Mouse (Mus musculus) urinary bladder, postnatal 10 days (tissue): ENCODE results near the gene Fhl3.

Source experiments
- DNase-seq: peaks from one replicate; pipeline ENCODE4 v3.0.0; 2022; ENCODE audit warnings: low spot score

Fhl3 gene

GRCm38 (mm10) chr4:124700248-124700971 lies at the start of gene Fhl3:
Gene Fhl3, plus strand, starts transcription at chr4:124700701.
- no peak for DNase-seq

DNA sequence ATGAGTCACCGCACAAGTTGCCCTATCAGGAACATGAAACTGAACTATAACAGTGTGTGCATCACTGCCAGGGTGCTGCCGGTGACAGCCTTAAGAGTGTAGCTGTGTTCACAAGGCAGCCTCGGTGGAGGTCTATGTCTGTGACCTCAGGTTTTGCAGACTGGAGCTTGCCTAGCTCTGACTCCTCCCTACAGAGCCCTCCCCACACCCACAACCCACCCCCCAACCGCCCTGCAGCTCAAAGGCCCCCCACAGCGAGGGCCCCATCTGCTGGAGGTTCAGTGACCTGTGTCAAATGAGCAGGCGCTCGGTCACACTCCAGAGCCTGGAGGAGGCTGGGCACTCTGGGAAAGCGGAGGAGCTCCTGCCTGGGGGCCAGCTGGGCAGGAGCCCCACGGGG lies 47.6 kb upstream of the Fhl3 start:
- DNase-seq: no peak

GRCm38 (mm10) chr4:124656518-124656853 lies 44.0 kb upstream of the Fhl3 start, which contains the start of gene Pou3f1:
Gene Pou3f1, plus strand, starts transcription at chr4:124656807.
- DNase-seq: no peak

GRCm38 (mm10) chr4:124656854-124657650 lies 43.4 kb upstream of the Fhl3 start:
- DNase-seq: no peak

GRCm38 (mm10) chr4:124657781-124658180 lies 42.7 kb upstream of the Fhl3 start:
- DNase-seq: no peak

- DNase-seq: no peak
Measured at GRCm38 (mm10) chr4:124658412-124658851, 42.1 kb upstream of the Fhl3 start.

DNA sequence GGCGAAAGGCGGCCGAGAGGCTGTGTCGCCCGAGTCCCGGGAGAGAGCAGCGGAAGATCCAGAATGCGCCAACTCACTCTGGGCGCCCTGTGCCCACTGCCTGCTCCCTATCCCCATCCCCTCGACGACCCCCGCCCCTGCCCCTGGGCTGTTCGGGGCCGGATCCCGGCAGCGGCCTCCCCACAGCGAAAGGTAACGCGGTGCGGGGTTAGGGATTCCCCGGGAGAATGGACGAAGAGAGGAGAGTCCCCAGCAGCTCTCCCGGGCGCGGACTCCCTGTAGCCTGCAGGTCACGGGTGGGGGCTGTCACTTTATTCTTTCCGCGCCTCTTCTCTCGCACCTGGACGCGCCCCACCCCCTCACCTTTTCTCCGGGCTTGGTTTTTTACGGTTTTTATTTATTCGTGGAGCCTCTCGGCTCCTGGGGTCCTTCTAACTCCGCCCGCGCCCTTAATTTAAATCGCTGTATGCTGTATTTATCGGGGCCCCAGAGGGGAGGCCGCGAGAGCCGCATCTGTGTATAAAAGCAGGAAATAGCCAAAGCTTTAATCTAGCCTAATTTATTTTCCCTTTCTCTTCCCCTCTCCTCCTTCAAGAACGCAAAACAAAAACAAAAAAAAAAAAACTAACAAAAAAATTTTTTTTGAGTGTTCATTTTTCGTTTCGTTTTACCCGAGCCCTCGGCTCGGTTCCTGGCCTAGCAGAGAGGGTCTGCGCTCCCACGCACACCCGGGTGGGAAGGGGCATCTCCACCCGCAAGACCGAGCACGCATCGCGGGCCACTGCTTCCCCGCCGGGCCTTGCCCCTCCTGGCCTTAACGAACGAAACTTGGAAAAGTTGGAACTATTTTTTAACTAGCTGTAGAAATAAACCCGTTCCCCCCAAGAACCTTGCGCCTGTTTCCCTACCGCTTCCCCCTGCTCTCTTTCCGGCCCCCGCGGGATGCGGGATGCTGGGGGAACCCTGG lies 41.0 kb upstream of the Fhl3 start:
- DNase-seq: no peak

GRCm38 (mm10) chr4:124660603-124661002 lies 39.9 kb upstream of the Fhl3 start:
- no peak for DNase-seq

- DNase-seq: no peak
Measured at GRCm38 (mm10) chr4:124663034-124663433, 37.5 kb upstream of the Fhl3 start.

DNA sequence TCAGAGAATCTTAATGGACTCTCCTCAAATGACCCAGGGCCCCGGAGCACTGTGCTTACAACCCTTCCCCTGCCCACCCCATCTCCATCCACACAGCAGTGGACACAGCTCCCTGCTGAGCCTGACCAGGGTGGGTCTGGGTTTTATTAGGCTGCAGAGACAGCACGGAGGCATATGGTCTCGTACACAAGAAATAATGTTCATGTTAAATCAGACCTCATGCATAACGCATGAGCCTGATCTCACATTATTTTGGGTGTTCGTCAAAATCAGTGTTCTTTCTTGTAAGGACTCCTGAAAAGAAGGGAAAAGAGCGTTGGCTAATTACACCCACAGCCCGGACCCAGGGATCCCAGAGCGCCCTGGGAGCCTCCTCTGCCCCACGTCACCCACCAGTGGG lies 36.3 kb upstream of the Fhl3 start:
- DNase-seq: no peak

GRCm38 (mm10) chr4:124664604-124665003 lies 35.9 kb upstream of the Fhl3 start:
- no peak for DNase-seq

- DNase-seq: no peak
Measured at GRCm38 (mm10) chr4:124667476-124668033, 32.9 kb upstream of the Fhl3 start.

- no peak for DNase-seq
Measured at GRCm38 (mm10) chr4:124668078-124668477, 32.4 kb upstream of the Fhl3 start.

- DNase-seq: no peak
Measured at GRCm38 (mm10) chr4:124670232-124670631, 30.3 kb upstream of the Fhl3 start.

DNA sequence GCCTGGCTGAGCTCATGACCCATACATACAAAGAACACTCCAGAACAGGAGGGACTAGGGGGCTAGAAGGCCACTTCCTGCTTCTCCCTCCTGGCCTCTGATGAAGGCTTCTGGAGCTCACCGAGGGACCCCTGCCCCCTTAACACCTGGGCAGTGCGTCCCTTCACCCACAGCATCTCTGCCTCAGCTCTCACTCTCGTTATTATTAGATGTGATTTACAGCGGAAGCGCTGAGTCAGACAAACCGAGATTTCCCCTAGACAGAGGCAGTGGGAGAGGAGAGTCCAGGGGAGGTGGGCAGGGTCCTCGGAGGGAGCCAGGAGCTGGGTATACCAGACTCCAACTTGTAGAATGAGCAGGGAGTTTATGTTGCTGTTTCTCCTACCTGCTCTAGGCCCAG lies 28.9 kb upstream of the Fhl3 start:
- no peak for DNase-seq

DNA sequence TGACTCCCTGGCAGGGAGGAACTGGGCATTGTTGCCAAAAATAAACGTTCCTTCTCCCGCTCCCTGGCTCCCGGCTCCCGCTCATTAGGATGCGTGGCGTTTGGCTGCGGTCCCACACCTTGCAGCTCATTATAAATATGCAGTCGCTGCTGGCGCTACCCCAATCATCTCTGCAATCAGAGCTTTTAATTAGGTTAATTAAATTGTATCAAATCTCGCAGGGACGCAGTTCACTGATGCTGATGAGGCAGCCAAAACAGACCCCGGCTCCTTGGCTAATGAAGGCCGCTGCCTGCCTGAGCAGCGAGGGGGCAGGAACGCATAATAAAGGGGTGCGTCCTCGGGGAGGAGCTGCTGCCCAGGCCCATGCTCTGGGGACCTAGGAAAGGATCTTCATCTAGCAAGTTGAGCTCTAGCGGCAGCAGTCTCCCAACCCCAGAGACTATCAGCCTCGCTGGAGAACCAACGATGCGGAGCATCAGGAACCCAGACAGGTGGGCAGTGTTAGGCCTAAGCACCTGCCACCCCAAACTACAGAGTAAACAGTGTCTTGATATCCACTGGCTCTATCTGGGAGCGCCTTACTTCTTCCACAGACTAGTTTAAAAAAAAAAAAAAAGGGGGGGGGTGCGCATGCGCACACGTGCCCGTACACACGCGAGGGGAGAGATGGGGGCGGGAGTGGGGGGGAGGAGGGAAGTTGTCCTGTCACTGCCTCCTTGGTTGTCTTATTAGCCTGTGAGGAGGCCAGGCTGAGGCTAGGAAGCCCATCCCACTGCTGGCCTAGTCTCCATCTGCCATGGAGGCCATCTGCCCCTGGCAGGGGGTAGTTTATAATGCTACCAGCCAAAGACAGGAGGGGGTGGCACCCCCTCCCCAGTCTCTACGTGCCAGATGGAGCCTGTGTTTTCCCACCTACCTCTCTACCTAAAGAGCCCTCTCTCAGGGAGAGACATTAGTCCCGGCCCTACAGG lies 27.9 kb upstream of the Fhl3 start:
- DNase-seq: no peak

DNA sequence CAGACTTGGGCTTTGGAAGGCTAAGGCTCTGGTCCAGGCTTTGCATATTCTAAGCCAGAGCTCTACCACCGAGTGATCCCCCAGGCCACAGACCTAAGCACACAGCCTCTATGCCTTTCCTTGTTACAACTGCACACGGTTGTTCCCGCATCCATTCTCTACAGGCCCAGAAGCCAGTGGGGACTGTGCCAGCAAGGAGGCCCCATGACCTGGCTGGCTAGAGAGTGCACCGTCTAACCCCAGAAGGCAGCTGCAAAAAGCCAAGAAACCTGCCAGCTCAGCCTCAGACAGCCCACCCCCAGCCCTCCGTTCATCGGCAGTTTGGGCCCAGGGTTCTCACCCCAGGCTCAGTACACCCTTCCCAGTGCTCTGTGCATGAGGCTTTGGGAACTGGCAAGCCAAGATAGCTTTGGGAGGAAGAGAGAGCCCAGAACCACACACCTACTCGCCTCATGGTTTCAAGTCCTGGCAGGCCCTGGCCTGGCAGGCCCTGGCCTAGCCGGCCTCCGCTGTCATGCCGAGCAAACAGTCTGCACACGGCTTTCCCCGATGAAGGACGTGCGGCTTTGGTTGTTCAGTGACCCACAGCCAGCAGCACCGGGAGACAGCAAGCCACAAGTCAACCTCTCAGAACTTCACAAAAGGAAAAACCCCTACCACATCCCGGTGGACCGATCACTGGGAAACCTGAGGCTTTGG lies 26.0 kb upstream of the Fhl3 start:
- DNase-seq: no peak

- no peak for DNase-seq
Measured at GRCm38 (mm10) chr4:124675037-124675436, 25.5 kb upstream of the Fhl3 start.

- no peak for DNase-seq
Measured at GRCm38 (mm10) chr4:124675958-124676357, 24.5 kb upstream of the Fhl3 start.

- no peak for DNase-seq
Measured at GRCm38 (mm10) chr4:124682270-124682669, 18.2 kb upstream of the Fhl3 start.
